Mouse (Mus musculus) midbrain, embryonic 10.5 days (tissue): ENCODE results near the gene Pgpep1. TPM values are rescaled to one million over a fixed set of nuclear protein-coding genes. Genes with fewer than 3 reads are reported as not detected.

Source experiments
- DNase-seq: peaks from one replicate; pipeline ENCODE4 v3.0.0-alpha.2; 2017; ENCODE audit warnings: low spot score
- H3K27ac ChIP-seq: fragments of 300-500 bp; sonication (generic); replicated peaks from 2 replicates; pipeline ENCODE4 v1.5.1; 2016; ENCODE audit warnings: mild to moderate bottlenecking
- H3K27me3 ChIP-seq: fragments of 300-500 bp; sonication (generic); 2 replicates; pipeline ENCODE4 v1.6.1; 2016; ENCODE audit warnings: low read depth, mild to moderate bottlenecking; ENCODE audit not compliant: poor library complexity, severe bottlenecking
- H3K36me3 ChIP-seq: fragments of 300-500 bp; sonication (generic); 2 replicates; pipeline ENCODE4 v1.6.1; 2016; ENCODE audit warnings: mild to moderate bottlenecking, moderate library complexity
- H3K4me1 ChIP-seq: fragments of 300-500 bp; sonication (generic); 2 replicates; pipeline ENCODE4 v1.6.1; 2016
- H3K4me3 ChIP-seq: fragments of 300-500 bp; sonication (generic); 2 replicates; pipeline ENCODE4 v1.5.1; 2016; ENCODE audit warnings: mild to moderate bottlenecking, moderate library complexity
- H3K9me3 ChIP-seq: fragments of 300-500 bp; sonication (generic); replicated peaks from 2 replicates; pipeline ENCODE4 v1.6.1; 2016; ENCODE audit warnings: mild to moderate bottlenecking
- WGBS: fragments of 180-500 bp; shearing (Covaris S2); methylation state at CpG from one replicate; pipeline ENCODE4 v1.1.7; 2016; 5-methylcytosine and 5-hydroxymethylcytosine counted together
- polyA plus RNA-seq: library from polyadenylated mRNA; unstranded; fragments of >200 nt; fragmentation: Nextera tagmentation; extraction: Ambion mirVana; gene quantifications from 2 replicates; pipeline ENCODE4 v1.2.1, GENCODE M21; 2016

Gene Pgpep1
- polyA plus RNA-seq, 1 experiment from 2014 or later = 51.8 TPM

DNA sequence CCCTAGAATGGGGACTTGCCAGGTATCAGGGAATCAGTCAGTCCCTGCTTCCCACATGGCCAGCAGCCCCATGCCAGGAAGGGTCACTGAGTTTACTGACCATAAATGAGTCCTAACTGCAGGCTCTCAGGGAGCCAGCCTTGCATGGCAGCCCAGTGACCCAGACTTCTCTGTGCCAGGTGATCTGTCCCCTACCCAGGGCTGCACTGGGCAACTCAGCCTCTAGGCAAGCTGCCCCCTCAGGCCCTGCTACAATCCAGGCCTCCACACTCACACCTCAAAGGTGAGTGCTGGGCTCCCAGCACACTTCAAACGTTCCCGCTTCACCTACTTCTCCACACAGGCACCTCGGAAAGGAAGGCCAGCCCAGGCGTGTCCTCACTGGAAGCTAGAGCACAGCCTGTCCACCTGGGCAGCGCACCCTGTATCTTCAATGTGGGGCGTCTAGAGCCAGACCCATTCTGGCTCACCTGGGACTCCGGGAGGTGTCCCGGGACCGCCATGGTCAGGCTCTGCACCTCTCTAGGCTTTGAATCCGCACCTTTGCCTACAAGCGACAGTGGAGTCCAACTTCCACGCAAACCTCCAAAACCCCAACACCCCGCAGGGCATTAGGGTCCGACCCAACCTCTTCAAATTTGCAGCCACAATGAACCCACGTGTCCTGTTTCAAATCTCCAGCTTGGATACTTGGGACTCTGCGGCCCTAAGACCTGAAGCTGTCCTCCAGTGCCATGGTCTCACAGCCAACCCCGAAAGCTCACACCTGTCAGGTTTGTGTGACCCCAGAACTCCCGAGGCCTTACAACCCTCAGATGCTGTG, 53.2 kb downstream of the Pgpep1 start:
- Histone ChIP-seq H3K36me3 (peaks cover 19% of the 10 kb centered on the region), H3K27ac (peak overlapping the region; percentile 92; the same call in 1 of the 2 replicates), H3K27me3 (peaks cover 31% of the 10 kb centered on the region), H3K4me1 (peaks cover 82% of the 10 kb centered on the region), H3K4me3 (peak overlapping the region; percentile 76), H3K9me3 (peaks cover 3% of the 10 kb centered on the region)
- no peak for DNase-seq
- 70% methylated on average over 18 of the region's 18 CpGs for WGBS

DNA sequence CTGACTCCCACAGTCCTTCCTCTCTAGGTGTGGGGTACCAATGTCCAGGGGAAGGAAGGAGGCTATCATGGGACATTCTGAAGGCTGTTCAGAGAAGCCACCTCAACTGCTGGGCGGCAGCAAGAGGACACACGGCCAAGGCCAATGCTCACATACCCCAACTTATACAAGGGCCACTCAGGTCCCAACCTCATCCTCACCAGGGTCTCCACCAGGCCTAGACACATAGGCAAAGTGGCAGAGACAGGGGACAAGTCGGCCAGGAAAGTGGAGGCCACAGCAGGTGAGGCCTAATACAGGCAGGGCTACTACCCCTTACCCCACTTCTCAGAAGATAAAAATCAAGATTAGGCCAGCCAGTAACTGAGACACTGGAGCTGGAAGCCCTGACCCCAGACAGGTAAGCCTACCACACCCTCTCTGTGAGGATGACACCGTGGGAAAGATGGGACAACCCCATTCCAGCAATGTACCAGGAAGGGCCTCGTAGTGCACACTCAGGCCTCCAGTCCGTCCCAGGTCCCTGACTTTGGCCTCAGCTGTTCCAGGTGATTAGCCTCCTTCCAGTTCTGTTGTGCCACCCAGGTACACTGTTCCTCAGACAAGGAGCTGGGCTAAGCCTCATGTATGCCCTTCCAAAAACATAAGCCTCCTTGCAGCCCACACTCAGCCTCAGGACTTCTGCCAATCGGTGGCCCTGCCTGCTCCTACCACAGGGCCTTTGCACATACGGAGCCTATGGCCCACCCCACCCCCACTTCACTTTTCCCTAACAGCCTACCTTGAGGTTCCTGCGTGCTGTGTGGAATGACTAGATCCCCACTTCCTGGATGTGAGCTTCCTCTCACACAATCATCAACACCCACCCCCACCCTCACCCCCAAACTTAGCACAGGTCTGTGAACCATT, 54.1 kb downstream of the Pgpep1 start:
- DNase-seq = no peak
- peaks cover 82% of the 10 kb centered on the region for H3K4me1 ChIP-seq
- H3K27me3 ChIP-seq = peaks cover 31% of the 10 kb centered on the region
- H3K4me3 ChIP-seq = peak overlapping the region; percentile 76; the same call in 1 of the 2 replicates
- peaks cover 23% of the 10 kb centered on the region for H3K36me3 ChIP-seq
- peaks cover 7% of the 10 kb centered on the region for H3K9me3 ChIP-seq
- H3K27ac ChIP-seq = no peak overlapping the region
- 89% methylated on average over 9 of the region's 9 CpGs for WGBS

DNA sequence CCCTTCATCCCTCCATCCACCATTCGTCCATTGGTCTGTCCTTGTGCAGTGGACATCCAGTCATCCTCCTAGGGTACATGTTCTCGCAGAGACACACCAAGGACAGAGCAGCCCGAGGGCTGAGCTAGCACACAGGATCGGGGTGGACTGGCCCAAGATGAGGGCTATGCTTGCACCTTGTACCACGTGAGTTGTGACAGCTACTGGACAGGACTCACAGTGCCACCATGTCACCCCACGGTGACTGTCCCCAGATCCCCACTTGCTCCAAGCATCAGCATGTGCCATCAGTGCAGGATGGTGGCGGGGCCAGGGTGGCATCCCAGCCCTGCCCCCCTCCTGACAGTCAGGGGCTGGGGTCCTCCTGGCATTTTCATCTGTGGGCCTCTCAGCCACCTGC, 55.6 kb downstream of the Pgpep1 start:
- Histone ChIP-seq H3K4me3 (no peak overlapping the region), H3K36me3 (peaks cover 24% of the 10 kb centered on the region), H3K9me3 (peaks cover 7% of the 10 kb centered on the region), H3K4me1 (peaks cover 82% of the 10 kb centered on the region), H3K27ac (peak overlapping the region; percentile 59), H3K27me3 (peaks cover 38% of the 10 kb centered on the region)
- no peak for DNase-seq
- 89% methylated on average over 7 of the region's 7 CpGs for WGBS

DNA sequence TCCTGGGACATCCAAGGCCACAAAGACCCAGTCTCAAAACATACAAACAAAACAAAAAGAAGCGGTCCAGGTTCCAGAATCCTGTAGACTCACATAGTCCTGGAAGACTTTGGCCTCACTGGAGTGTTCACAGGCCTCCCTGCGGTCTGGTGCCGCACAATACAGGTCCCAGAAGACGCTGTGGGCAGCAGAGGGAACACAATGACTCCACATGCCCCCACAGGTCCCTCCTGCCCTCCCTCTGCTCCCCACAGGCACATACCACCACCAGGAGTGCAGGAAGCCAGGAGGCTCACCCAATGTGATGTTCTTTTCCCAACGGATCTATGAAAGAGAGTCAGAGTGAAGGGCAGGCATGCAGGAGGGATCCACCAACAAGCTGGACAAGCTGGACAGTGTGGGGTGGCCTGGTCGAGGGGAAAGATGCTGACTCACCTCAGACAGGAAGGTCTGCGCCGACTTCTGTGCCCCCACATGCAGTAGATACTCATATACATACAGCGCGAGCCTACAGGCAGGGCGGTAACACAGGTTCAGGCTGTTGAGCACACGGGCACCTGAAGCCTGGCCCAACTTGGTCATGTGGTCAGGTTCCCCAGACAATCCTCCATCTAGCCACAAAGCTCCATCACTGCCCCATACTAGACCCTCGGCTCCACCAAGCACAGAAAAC, 57.9 kb downstream of the Pgpep1 start:
- no peak for DNase-seq
- no peak overlapping the region for H3K4me3 ChIP-seq
- H3K27ac ChIP-seq = peak overlapping the region; percentile 88
- peaks cover 43% of the 10 kb centered on the region for H3K27me3 ChIP-seq
- peaks cover 82% of the 10 kb centered on the region for H3K4me1 ChIP-seq
- H3K9me3 ChIP-seq = peaks cover 7% of the 10 kb centered on the region
- WGBS = 92% methylated on average over 13 of the region's 13 CpGs
- peaks cover 27% of the 10 kb centered on the region for H3K36me3 ChIP-seq

DNA sequence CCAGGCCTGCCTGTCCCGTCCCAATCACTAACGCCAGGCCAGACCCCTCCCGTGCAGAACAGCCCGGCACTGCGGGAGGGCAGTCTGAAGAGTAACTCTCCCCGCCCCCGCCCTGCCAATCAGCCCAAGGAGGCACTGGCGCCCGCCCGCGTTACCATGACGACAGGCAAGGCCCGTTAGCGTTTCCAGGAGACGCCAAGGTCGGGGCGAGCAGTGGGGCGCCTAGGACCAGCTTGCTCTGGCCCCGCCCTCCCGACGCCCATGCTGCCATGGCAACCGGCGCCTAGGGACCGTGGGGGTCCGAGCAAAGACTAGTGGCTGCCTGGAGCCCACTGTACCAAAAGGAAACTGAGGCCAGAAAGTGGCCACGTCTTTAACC, 58.9 kb downstream of the Pgpep1 start:
- H3K9me3 ChIP-seq = peaks cover 7% of the 10 kb centered on the region
- under 1% methylated on average over 25 of the region's 26 CpGs for WGBS
- peaks cover 38% of the 10 kb centered on the region for H3K36me3 ChIP-seq
- peak overlapping the region; percentile 88 for H3K27ac ChIP-seq
- H3K27me3 ChIP-seq = peaks cover 47% of the 10 kb centered on the region
- peak overlapping the region; percentile 48 for H3K4me3 ChIP-seq
- peak; percentile 97 for DNase-seq
- H3K4me1 ChIP-seq = peaks cover 82% of the 10 kb centered on the region

DNA sequence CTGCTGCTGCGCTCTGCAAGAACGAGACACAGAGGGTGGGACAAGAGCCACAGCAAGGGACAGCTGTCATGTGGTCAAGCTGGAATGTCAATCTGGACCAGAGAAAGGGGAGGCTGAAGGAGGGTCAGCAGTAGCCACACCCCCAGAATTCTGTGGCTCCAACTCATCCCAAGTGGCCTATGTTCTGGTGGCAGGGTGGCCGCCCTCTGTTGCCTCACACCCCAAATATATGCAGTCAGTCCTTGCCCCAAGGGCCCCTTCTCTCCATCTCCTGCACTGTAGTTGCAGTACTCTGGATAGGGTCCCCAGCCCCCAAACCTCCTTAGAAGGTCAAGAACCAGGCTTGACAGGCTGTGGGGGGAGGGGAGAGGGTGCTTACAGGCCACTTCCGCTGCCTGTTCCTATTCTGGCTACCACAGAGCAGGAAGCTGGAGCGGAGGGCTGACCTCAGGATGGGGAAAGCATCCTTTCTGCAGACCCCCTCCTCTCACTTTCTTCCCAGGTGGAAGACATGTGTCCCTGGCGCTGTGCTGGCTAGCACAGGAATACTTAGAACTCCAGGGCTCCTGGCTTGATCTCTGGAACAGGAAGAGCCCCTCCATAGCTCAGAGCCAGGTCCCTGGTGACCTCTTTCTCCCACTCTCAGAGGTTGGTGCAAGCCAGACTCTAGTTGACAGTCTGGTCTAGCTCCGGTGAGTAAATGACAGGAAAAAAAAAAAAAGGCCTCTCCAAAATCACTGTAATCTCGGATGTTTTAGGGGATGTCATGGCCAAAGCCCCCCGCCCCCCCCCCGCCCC, 59.5 kb downstream of the Pgpep1 start:
- H3K27me3 ChIP-seq = peaks cover 53% of the 10 kb centered on the region
- H3K9me3 ChIP-seq = peaks cover 7% of the 10 kb centered on the region
- H3K36me3 ChIP-seq = peaks cover 43% of the 10 kb centered on the region
- H3K27ac ChIP-seq = peak overlapping the region; percentile 88
- H3K4me3 ChIP-seq = peak overlapping the region; percentile 48
- DNase-seq = peak; percentile 71
- WGBS = 17% methylated on average over 10 of the region's 10 CpGs
- H3K4me1 ChIP-seq = peaks cover 81% of the 10 kb centered on the region

DNA sequence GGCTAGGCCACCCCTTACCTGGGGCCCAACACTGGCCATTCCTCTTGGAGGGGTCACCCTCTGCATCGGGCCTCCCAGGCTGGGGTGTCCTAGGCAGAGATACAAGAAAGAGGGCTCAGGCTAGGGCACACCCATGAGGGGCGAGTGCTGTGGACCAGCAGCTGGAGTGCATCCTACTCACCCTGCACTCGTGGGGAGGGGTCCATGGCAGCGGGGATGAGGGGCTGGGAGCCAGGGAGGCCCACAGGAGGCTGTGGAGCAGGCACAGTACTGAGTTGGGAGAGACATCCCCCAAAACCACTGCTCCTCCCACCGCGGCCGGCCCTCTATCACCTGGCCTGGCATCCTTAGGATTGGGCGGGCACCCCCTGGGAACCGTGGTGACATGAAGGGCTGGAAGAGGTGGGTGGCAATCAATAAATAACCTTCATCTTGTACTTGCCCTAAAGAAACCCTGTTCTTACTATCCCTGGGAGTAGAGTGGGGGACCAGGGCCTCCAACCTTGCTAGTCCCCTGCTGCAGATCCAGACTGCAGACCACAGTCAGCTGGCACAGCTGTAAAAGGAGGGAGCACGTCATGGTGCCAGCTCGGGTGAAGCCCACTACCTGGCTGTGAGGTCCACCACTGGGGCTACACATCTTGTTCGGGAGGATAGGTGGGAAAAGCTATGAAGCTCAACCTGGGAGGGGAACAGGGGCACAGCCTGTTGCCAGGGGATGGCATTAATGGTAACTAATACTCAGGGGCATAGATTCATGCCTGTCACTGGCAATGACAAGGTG, 60.5 kb downstream of the Pgpep1 start:
- Histone ChIP-seq H3K4me1 (peaks cover 84% of the 10 kb centered on the region), H3K4me3 (peak overlapping the region; percentile 61; the same call in 1 of the 2 replicates), H3K9me3 (peaks cover 7% of the 10 kb centered on the region), H3K36me3 (peaks cover 44% of the 10 kb centered on the region), H3K27me3 (peaks cover 60% of the 10 kb centered on the region), H3K27ac (peak overlapping the region; percentile 88)
- WGBS = 80% methylated on average over 12 of the region's 12 CpGs
- DNase-seq = no peak

DNA sequence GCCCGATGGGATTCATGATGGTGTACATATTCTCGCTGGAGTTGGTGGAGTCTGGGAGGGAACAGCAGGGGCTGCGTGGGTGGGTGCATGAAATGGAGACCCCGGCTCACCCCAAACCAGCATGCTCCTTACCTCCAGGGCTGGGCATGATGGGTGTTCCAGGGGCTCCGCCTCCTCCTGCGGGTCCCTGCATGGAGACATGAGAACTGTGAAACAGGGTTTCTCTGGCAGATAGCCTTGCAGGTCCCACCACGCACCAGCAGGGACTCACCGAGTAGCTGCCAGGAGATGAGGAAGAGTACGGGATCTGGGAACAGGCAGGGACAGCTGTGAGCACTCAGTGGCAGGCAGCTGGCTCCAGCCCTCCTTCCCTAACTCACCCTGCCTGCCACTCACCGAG, 61.5 kb downstream of the Pgpep1 start:
- Histone ChIP-seq H3K9me3 (peaks cover 7% of the 10 kb centered on the region), H3K27me3 (peaks cover 51% of the 10 kb centered on the region), H3K4me1 (peaks cover 85% of the 10 kb centered on the region), H3K27ac (peak overlapping the region; percentile 88), H3K4me3 (peak overlapping the region; percentile 61), H3K36me3 (peaks cover 43% of the 10 kb centered on the region)
- 17% methylated on average over 10 of the region's 10 CpGs for WGBS
- DNase-seq = peak; percentile 58

DNA sequence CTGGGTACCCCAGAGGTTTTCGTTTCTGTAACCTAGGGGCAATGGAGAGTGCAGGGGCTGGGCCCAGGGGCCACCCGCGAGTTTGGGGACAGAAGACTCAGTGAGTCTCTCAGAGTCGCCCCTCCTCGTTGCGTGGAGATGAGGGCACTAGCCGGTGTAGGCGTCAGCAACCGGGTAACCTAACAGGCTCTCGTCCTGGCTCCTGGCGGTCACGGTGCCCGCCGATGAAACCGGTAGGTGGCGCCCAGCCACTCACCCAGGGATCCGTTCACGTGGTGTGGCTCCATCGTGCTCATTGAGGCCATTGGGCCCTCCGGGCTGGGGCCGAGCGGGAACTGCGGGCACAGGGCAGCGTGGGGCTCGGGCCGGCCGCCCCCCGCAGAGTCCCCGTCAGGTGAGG, 61.9 kb downstream of the Pgpep1 start:
- peaks cover 89% of the 10 kb centered on the region for H3K4me1 ChIP-seq
- H3K27me3 ChIP-seq = peaks cover 51% of the 10 kb centered on the region
- H3K4me3 ChIP-seq = peak overlapping the region; percentile 61
- H3K27ac ChIP-seq = peak overlapping the region; percentile 88
- WGBS = 3% methylated on average over 29 of the region's 29 CpGs
- peak; percentile 89 for DNase-seq
- H3K36me3 ChIP-seq = peaks cover 43% of the 10 kb centered on the region
- peaks cover 7% of the 10 kb centered on the region for H3K9me3 ChIP-seq

DNA sequence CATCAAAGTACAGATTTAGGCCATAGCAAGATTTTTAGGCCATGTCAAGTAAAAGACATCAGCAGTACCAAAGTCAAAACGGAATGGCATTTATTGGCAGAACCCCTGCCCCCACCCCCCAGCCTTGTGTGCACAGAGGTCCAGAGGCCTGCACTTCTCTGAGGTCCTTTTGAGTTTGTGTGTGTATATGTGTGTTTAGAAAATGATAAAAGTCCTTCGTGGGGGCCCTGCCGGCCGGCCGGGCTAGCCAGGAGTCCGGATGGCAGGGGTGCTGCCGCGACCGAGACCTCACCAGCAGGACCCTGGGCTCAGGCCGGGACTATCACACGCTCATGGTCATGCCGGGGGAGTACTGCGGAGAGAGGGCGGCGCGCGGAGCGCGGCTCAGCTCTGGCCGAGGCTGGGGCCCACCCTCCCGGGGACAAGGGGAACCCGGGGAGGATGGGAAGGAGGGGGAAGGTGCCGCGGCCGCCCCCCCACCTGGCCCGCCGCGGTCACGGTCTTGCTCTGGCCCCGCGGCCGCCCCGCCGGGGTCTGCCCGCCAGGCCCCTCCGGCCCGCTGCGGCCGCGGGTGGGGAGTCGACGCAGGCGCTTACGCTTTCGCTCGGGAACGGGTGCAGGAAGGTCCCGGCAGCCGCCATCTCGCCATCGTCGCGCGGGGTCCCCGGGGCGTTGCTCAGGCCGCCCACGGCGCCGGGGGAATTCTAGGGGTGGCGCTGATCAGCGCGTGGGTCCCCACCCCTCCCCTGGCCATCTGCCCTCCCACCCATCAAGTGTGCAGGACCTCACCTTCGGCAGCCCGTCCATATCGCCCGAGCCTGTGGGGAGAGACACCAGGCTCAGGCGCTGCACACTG, 62.5 kb downstream of the Pgpep1 start:
- Histone ChIP-seq H3K4me1 (peaks cover 93% of the 10 kb centered on the region), H3K36me3 (peaks cover 36% of the 10 kb centered on the region), H3K27me3 (peaks cover 51% of the 10 kb centered on the region), H3K27ac (peak overlapping the region; percentile 88), H3K9me3 (peaks cover 7% of the 10 kb centered on the region), H3K4me3 (peak overlapping the region; percentile 61)
- 5% methylated on average over 60 of the region's 68 CpGs for WGBS
- peak; percentile 52 for DNase-seq
